Mouse (Mus musculus) heart, embryonic 16.5 days (tissue): ENCODE data around the gene Mvb12b. TPM values are rescaled to one million over a fixed set of nuclear protein-coding genes. Genes with fewer than 3 reads are reported as not detected.
A peak's percentile ranks its signal among the peaks of the same experiment; 100 is the strongest.

Source experiments
- ATAC-seq: fragments of 200-750 bp; cut with Nextera tagmentation; replicated peaks from 2 replicates; pipeline ENCODE4 v1.8.0; 2017; ENCODE audit warnings: moderate number of reproducible peaks; ENCODE audit not compliant: insufficient read depth, low FRiP score; ENCODE audit errors: extremely low read depth
- H3K27ac ChIP-seq: fragments of 300-500 bp; sonication (generic); 2 replicates; pipeline ENCODE4 v1.5.1; 2014; ENCODE audit warnings: mild to moderate bottlenecking, low read length, control low read depth, moderate library complexity
- H3K27me3 ChIP-seq: fragments of 300-500 bp; sonication (generic); 2 replicates; pipeline ENCODE4 v1.6.1; 2014; ENCODE audit warnings: low read length, mixed read lengths; ENCODE audit not compliant: control insufficient read depth, insufficient read depth
- H3K36me3 ChIP-seq: fragments of 300-500 bp; sonication (generic); 2 replicates; pipeline ENCODE4 v1.6.1; 2014; ENCODE audit not compliant: control insufficient read depth, insufficient read depth
- H3K4me1 ChIP-seq: fragments of 300-500 bp; sonication (generic); 2 replicates; pipeline ENCODE4 v1.6.1; 2014; ENCODE audit warnings: low read length, mixed read lengths; ENCODE audit not compliant: control insufficient read depth, insufficient read depth
- H3K4me2 ChIP-seq: fragments of 300-500 bp; sonication (generic); 2 replicates; pipeline ENCODE4 v1.6.1; 2014; ENCODE audit warnings: low read depth, mild to moderate bottlenecking, control low read depth, low read length
- H3K4me3 ChIP-seq: fragments of 300-500 bp; sonication (generic); 2 replicates; pipeline ENCODE4 v1.5.1; 2014; ENCODE audit warnings: mild to moderate bottlenecking, control low read depth, low read length
- H3K9ac ChIP-seq: fragments of 300-500 bp; sonication (generic); 2 replicates; pipeline ENCODE4 v1.6.1; 2014; ENCODE audit warnings: low read length, control low read depth
- H3K9me3 ChIP-seq: fragments of 300-500 bp; sonication (generic); replicated peaks from 2 replicates; pipeline ENCODE4 v1.6.1; 2016; ENCODE audit warnings: low read length; ENCODE audit not compliant: control insufficient read depth
- WGBS: fragments of 180-500 bp; shearing (Covaris S2); extraction: QIAGEN DNeasy Blood & Tissue Kit; methylation state at CpG from one replicate; pipeline ENCODE4 v1.1.7; 2014; 5-methylcytosine and 5-hydroxymethylcytosine counted together
- polyA plus RNA-seq: library from polyadenylated mRNA; unstranded; fragments of >200 nt; fragmentation: Nextera tagmentation; extraction: Ambion mirVana; gene quantifications from 2 replicates; pipeline ENCODE4 v1.2.1, GENCODE M21; 2015

The Mvb12b gene
- polyA plus RNA-seq, 1 experiment from 2014 or later, result 10.9 TPM

DNA sequence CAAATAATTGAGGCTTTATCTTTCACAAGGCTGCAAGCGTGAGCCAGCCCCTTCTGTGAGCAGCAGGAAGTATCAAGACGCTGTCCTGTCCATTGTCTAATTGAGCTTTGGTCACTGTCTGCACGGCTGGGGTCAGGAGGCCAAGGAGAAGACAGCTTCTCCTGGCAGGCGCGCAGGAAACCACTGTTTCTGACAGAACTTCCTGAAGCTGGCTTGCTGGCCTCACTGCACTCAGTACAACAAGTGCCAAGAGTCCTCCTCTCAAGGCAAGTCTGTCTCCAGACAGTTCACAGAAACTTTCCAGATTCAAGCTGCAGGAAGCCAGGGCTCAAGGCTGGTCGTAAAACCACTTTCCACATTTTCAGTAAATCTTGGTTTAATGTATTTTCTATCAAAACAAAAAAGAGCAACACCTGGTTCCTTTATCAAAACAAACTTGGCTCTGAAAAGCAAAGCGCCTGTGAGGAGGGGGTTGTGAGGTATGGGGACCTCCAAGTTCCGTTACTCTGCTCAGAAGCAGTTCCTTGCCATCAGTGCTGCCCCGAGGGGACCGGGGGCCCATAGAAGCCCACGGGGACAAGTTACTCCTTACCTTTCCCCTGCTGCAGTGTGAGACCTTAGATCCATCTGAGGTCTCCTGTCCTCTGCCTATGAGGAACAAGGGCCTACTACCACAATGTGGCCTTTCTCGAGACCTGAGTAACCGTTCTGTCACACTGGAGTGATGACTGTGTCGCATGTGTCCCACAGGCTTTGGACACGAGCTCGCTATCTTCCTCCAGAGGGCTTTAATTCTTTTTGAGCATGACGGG, 17.2 kb downstream of the Mvb12b start:
- Histone ChIP-seq H3K27ac (peak overlapping the region; percentile 88), H3K4me1 (peaks cover 29% of the 10 kb centered on the region), H3K27me3 (no peaks in the 10 kb centered on the region), H3K9ac (no peak overlapping the region), H3K9me3 (peaks cover 9% of the 10 kb centered on the region), H3K4me3 (no peak overlapping the region), H3K4me2 (peak overlapping the region; percentile 30), H3K36me3 (peaks cover 13% of the 10 kb centered on the region)
- 43% methylated on average over 17 of the region's 17 CpGs for WGBS
- ATAC-seq, result peak; percentile 79

DNA sequence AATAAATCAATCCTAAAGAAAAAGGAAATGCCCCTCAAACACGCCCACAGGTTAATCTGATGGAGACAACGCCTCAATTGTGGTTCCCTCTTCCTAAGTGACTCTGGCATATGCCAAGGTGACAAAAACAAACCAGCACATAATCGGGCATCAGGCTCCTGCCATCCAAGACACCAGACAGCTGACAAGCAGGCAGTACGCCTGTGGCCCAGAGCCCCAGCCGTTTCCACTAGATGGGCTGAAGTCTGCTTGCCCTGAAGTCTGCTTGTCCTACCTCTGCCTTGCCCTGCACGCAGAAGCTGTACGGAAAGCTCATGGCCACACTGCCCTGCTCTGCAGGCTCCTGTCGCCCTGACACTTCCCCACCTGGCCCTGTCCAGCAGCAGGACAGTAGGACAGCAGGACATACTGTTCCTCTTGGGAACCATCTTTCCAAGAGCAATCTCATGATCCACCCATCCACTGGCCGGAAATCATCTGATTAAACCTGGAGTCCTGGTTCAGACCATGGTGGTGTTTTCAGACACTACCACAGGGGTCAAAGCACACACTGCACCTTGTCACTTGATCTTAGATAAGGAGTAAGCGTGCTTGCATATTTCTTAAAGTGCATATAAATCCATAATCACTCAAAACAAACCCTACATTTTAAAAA, 17.9 kb downstream of the Mvb12b start:
- Histone ChIP-seq H3K9me3 (peaks cover 9% of the 10 kb centered on the region), H3K9ac (peak overlapping the region; percentile 41), H3K27ac (peak overlapping the region; percentile 88), H3K36me3 (peaks cover 13% of the 10 kb centered on the region), H3K4me3 (no peak overlapping the region), H3K4me2 (no peak overlapping the region), H3K4me1 (peaks cover 29% of the 10 kb centered on the region), H3K27me3 (no peaks in the 10 kb centered on the region)
- WGBS, result 58% methylated on average over 10 of the region's 10 CpGs
- ATAC-seq, result peak; percentile 26; the same call in 1 of the 2 replicates

DNA sequence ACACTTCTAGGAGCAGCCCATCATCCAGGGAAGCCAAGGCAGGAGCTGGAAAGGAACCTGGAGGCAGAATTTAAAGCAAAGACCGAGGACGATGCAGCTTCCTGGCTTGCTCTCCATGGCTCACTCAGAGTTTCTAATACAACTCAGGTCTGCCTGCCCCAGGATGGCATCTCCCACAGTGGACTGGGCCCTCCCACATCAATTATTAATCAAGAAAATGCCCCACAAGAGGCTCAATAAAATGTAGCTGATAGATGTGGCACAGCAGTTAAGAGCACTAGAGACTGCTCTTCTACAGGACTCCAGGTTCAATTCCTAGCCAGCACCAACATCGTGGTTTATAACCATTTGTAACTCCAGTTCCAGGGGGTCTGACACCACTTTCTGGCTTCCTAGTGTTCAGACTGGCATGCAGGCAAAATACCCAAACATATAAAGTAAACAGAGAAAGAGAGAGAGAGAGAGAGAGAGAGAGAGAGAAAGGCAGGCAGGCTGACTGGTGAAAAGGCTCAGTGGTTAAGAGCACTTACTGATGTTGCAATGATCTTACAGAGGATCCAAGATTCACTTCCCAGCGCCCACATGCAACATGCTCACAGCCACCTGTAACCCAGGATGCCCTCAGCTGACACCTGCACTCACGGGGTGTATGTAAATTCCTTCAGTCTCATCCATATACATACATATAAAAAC, 18.6 kb downstream of the Mvb12b start:
- no peak for ATAC-seq
- Histone ChIP-seq H3K9me3 (peaks cover 9% of the 10 kb centered on the region), H3K4me1 (peaks cover 29% of the 10 kb centered on the region), H3K27ac (peak overlapping the region; percentile 88), H3K4me2 (no peak overlapping the region), H3K9ac (no peak overlapping the region), H3K4me3 (no peak overlapping the region), H3K27me3 (no peaks in the 10 kb centered on the region), H3K36me3 (peaks cover 13% of the 10 kb centered on the region)
- WGBS, result 70% methylated on average over 5 of the region's 5 CpGs

DNA sequence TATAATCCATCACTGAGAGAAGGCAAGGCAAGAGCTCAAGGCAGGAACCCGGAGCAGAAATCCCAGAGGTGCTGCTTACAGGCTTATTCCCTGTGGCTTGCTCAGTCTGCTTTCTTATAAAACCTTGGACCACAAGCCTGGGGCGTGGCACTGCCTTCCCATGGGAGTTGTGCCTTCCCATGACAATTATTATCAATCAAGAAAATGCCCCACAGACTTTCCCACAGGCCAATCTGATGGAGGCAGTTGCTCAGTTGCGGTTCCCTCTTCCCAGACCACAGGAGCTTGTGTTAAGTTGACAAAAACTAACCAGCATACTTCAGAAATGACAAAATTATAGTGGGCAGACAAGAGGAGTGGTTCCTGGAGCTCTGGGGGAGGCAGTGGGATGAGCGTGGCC, 19.4 kb downstream of the Mvb12b start:
- Histone ChIP-seq H3K27ac (0 out of 2 replicates have a peak overlapping the region, but pooled peaks have one; percentile 29), H3K36me3 (peaks cover 11% of the 10 kb centered on the region), H3K4me2 (no peak overlapping the region), H3K27me3 (no peaks in the 10 kb centered on the region), H3K9ac (no peak overlapping the region), H3K9me3 (peaks cover 9% of the 10 kb centered on the region), H3K4me3 (no peak overlapping the region), H3K4me1 (peaks cover 29% of the 10 kb centered on the region)
- ATAC-seq, result no peak
- WGBS, result 82% methylated on average over 4 of the region's 4 CpGs

DNA sequence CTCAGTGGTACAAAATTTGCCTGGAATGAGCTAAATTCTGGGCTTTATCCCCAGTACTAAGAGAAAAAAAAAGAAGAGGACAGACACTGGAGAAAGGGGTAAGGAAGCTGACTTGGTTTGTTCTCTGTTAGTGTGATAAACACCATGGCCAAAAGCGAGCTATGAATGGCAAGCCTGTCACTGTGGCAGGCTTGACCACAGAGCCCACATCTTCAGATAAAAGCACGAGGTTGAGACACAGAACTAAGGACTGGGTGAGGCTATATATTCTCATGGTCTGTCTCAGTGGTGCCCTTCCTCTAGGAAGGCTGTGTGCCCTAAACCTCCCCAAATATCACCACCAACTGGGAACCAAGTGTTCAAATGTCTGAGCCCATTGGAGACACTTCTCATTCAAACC, 31.0 kb downstream of the Mvb12b start:
- no peaks in the 10 kb centered on the region for H3K36me3 ChIP-seq
- H3K9me3 ChIP-seq, result no peaks in the 10 kb centered on the region
- no peak overlapping the region for H3K4me3 ChIP-seq
- H3K27me3 ChIP-seq, result no peaks in the 10 kb centered on the region
- H3K4me1 ChIP-seq, result no peaks in the 10 kb centered on the region; the same call in 1 of the 2 replicates
- no peak for ATAC-seq
- WGBS, result 42% methylated on average over 2 of the region's 2 CpGs
- H3K27ac ChIP-seq, result no peak overlapping the region
- no peak overlapping the region for H3K9ac ChIP-seq
- H3K4me2 ChIP-seq, result no peak overlapping the region

DNA sequence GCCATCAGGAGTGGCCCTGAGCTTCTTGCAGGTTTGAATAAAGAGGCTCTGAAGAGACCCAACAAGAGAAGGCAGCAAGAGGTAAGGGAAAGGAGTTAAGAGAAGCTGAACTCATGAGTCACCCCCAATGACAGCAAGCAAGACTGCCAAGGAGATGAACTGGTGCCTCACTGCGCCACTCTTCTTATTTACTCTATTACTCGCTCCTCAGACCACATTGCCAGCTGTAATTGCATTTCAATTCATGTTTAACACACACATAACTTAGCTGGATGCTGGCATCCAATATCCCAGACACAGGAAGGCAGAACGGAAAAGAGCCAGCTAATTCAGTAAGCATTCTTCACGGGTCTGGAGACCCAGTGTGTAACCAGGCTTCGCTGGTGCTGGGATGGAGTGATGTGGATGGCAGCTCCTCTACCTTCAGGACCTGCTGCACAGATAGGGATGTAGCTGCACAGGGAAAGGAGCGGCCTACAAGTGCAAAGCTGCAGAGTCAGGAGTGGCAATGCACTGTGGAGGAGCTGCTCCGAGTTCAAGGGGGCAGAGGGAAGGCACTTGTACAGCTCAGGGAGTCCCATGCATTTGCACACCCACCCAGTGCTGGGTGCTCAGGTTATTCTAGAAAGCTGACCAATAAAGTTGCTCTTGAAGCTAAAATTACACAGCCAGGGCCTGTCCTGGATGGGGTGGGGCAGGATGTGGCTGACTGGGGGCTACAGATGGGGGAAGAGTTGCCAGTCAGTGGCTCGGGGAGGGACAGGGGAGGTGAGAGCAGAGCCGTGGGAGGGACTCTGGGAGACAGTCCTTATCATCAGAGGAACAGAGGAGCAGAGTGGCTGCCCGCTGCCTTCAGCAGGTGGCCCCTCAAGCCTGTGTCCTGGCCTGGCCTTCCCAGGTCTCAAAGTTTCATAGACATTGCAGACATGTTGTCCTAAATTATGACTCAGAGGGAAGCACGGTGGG, 34.5 kb downstream of the Mvb12b start:
- 64% methylated on average over 11 of the region's 11 CpGs for WGBS
- H3K27ac ChIP-seq, result no peak overlapping the region
- no peak overlapping the region for H3K9ac ChIP-seq

DNA sequence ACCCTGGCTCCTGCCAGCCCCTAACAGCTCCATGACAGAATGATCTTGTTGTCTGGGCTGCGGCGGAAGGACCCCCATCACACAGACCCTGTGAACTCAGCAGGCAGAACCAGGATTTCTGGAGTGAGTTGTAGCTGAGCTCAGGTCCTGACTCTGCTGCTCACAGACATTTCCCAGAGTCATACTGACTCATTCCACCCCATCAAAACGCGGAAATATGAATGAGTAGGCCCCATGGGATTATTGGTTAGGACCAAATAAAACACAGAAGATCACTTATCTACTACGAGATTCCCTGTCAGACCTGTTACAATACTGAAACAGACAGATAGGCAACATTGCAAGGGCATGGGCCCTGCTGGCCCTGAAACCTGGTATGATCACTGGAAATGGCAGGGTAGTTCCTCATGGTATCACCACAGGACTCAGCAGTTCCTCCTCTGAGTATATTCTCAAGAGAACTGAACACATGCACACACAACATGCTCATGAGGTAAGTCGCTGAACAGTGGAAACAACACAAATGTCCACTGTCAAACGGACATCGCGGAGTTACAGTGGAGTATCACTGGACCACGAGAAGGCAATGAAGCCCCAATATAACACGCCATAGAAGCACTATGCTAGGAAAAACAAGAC, 40.4 kb downstream of the Mvb12b start:
- H3K4me2 ChIP-seq, result no peak overlapping the region
- peaks cover 25% of the 10 kb centered on the region for H3K4me1 ChIP-seq
- no peaks in the 10 kb centered on the region for H3K9me3 ChIP-seq
- H3K27me3 ChIP-seq, result no peaks in the 10 kb centered on the region
- no peak overlapping the region for H3K9ac ChIP-seq
- H3K27ac ChIP-seq, result peak overlapping the region; percentile 41; the same call in 1 of the 2 replicates
- H3K4me3 ChIP-seq, result no peak overlapping the region
- no peak for ATAC-seq
- no peaks in the 10 kb centered on the region for H3K36me3 ChIP-seq
- 80% methylated on average over 11 of the region's 11 CpGs for WGBS

More for the DNA sequence above, 34.5 kb downstream of the Mvb12b start:
- Histone ChIP-seq H3K9me3 (no peaks in the 10 kb centered on the region), H3K4me2 (no peak overlapping the region), H3K36me3 (no peaks in the 10 kb centered on the region), H3K27me3 (no peaks in the 10 kb centered on the region), H3K4me3 (no peak overlapping the region), H3K4me1 (no peaks in the 10 kb centered on the region; the same call in 1 of the 2 replicates)
- ATAC-seq, result no peak

DNA sequence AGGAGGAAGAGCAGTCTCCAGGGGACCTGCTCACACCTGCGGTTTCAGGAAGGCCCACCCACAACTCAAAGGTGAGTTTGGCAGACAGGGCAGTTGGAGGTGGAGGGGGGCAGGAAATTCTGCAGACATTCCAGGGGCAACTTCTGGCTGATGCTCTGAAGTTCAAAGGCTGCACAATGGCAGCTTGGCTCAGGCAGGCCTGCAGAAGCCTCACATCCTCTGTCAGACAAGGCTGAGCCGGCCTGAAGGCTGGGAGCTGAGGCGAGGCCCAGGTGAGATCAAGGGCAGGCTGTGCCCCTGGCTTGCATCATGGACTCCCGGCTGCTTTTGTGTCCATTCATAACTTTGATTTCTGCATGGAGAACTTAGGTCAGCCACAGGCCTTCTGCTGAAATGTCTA, 41.1 kb downstream of the Mvb12b start:
- H3K27me3 ChIP-seq, result no peaks in the 10 kb centered on the region
- H3K4me3 ChIP-seq, result no peak overlapping the region
- H3K4me2 ChIP-seq, result no peak overlapping the region
- WGBS, result 60% methylated on average over 4 of the region's 4 CpGs
- no peaks in the 10 kb centered on the region for H3K9me3 ChIP-seq
- peak overlapping the region; percentile 41; the same call in 1 of the 2 replicates for H3K27ac ChIP-seq
- no peak for ATAC-seq
- no peak overlapping the region for H3K9ac ChIP-seq
- no peaks in the 10 kb centered on the region for H3K36me3 ChIP-seq
- H3K4me1 ChIP-seq, result peaks cover 25% of the 10 kb centered on the region
